Mouse (Mus musculus): ENCODE results near the gene Rrp9. TPM values are rescaled to one million over a fixed set of nuclear protein-coding genes. Genes with fewer than 3 reads are reported as not detected.
A peak's percentile ranks its signal among the peaks of the same experiment; 100 is the strongest.

Rrp9 gene
- polyA plus RNA-seq, 1 experiment from 2014 or later, result 23.3 TPM

DNA sequence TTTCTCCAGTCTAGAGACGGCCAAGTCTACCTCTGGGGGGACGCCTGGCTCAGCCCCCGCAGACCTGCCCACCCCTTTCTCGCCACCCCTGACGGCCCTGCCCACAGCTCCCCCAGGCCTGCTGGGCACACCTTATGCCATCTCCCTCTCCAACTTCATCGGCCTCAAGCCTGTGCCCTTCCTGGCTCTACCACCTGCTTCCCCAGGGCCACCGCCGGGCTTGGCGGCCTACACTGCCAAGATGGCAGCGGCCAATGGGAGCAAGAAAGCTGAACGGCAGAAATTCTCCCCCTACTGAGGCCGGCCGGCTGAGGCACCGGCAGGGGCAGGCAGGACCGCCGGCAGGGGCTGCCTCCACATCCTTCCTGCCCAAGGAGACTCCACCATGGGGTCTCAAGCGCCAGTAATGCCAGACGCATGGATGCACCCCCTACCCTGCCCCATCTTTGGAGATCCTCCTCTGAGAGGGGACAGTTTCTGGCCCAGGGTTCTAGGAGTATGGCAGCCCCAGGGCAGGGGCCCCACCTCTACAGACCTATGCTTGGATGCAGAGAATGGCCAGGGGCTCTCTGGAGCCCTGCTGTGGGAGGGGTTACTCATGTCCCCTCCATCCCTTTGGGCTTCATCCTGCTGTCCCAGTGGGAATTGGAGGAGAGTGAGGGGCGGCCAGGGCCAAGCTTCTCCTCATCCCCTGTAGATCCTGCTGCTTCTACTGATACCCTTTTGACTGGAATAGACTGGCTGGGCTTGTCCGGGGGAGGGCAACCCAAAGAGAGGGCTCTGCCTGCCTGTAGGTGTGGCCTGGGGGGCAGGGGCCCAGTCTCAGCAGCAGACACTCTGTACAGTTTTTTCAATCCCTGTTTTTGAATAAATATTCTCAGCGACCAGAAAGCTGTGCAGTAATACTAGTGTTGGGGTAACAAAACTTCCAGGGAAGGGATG, 12.4 kb upstream of the Rrp9 start:
- WGBS, result 89% methylated on average over 21 of the region's 21 CpGs
- no peaks in the 10 kb centered on the region for H3K9me3 ChIP-seq (ENCODE audit: control insufficient read depth, low read length)

DNA sequence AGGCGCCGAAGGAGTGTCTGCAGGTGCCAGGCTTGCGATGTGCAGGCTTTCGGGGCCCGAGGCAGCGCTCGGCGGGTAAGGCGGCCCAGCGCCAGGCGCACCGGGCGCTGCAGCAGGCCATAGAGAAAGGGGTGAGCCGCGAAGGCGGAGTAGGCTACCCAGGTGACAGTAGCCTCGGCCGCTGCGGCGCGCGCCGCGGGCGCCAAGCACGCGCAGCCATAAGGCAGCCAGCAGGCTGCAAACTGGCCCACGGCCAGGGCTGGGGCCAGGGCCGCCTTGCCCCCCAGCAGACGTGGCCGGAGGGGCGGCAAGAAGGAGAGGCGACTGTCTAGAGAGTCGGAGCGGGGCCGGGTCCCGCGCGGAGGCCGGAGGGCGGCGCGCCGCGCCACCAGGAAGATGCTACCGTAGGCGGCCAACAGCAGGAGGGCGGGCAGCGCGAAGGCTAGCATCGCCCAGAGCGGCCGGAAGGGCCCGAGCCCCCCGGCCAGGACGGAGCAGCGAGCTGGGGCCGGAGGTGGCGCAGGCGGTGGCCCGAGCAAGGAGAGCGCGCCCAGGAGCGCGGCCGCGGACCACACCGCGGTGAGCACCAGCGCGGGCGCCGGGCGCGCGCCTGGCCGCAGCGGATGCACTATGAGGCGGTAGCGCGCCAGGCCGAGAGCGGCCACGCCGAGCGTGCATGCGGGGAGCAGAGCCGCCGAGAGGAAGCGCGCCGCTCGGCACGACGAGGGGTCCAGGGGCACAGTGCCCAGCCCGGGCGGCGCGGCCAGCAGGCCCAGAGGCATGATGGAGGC, 10.8 kb upstream of the Rrp9 start:
- ATAC-seq (ENCODE audit: low FRiP score, low TSS enrichment) (peak; percentile 58), DNase-seq (ENCODE audit: low spot score) (peak; percentile 52)
- Histone ChIP-seq H3K4me3 (ENCODE audit: low read depth, low read length) (peak overlapping the region; percentile 55), H3K36me3 (ENCODE audit: control insufficient read depth, insufficient read depth, low read length) (no peaks in the 10 kb centered on the region), H3K27me3 (ENCODE audit: control insufficient read depth, insufficient read depth, low read length) (peaks cover 2% of the 10 kb centered on the region; the same call in 1 of the 2 replicates), H3K9me3 (ENCODE audit: control insufficient read depth, low read length) (no peaks in the 10 kb centered on the region), H3K4me2 (replicated peaks; ENCODE audit: low read depth) (peak overlapping the region; percentile 99), H3K9ac (ENCODE audit: low read length) (peak overlapping the region; percentile 59), H3K27ac (replicated peaks) (no peak overlapping the region), H3K4me1 (replicated peaks; ENCODE audit: control insufficient read depth, insufficient read depth) (no peaks in the 10 kb centered on the region)
- 3% methylated on average over 72 of the region's 99 CpGs for WGBS
- TF ChIP-seq CTCF (IDR thresholded peaks at IDR 0.05; ENCODE audit: low read depth) (no peak; the same call in 1 of the 2 replicates), EP300 (optimal IDR thresholded peaks at IDR 0.05) (no peak)

More for the DNA sequence above, 12.4 kb upstream of the Rrp9 start:
- H3K4me1 ChIP-seq (replicated peaks; ENCODE audit: control insufficient read depth, insufficient read depth), result no peaks in the 10 kb centered on the region
- no peak overlapping the region for H3K4me3 ChIP-seq (ENCODE audit: low read depth, low read length)
- H3K27ac ChIP-seq (replicated peaks), result no peak overlapping the region
- no peak overlapping the region for H3K4me2 ChIP-seq (replicated peaks; ENCODE audit: low read depth)
- DNase-seq (ENCODE audit: low spot score), result no peak
- H3K36me3 ChIP-seq (ENCODE audit: control insufficient read depth, insufficient read depth, low read length), result no peaks in the 10 kb centered on the region
- H3K27me3 ChIP-seq (ENCODE audit: control insufficient read depth, insufficient read depth, low read length), result peaks cover 2% of the 10 kb centered on the region; the same call in 1 of the 2 replicates
- TF ChIP-seq CTCF (IDR thresholded peaks at IDR 0.05; ENCODE audit: low read depth), result no peak
- no peak for TF ChIP-seq EP300 (optimal IDR thresholded peaks at IDR 0.05)
- no peak for ATAC-seq (ENCODE audit: low FRiP score, low TSS enrichment)
- H3K9ac ChIP-seq (ENCODE audit: low read length), result no peak overlapping the region

DNA sequence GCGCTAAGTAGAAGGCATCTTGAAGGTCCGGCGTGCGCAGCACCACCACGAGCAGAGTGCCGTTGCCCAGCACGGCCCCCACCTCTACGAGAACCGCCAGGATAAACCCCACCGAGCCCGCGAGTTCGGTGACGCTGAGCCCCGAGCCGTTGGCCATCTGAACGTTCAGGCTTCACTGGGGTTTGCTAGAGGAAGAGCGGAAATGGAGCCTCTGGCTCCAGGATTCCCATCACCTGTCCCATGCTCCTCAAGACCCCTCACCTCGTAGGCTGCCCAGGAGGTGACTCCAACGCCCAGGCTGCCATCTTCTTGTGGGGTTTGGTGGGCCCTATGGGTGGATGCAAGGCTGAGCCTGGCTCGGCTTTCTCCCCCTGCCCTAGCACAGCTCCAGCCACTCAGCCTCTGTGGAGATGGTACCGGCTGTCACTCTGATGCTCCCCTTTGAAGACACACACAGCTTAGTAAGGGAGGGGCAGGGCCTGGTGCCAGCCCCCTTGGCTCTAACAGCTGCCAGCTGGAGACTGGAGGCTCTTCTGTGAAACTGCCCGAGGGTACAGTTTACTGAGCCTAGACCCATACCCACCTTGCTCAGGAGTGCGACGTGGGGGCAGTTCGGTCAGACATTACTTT, 10.1 kb upstream of the Rrp9 start, which contains the start of gene Gpr62:
Gene Gpr62, minus strand, starts transcription at position 368 of the 630 bp plus-strand sequence.
- ATAC-seq (ENCODE audit: low FRiP score, low TSS enrichment) (no peak), DNase-seq (ENCODE audit: low spot score) (no peak)
- Histone ChIP-seq H3K9ac (ENCODE audit: low read length) (peak within 1 kb of the TSS; percentile 59), H3K27me3 (ENCODE audit: control insufficient read depth, insufficient read depth, low read length) (peaks cover 2% of the 10 kb centered on the region; the same call in 1 of the 2 replicates), H3K36me3 (ENCODE audit: control insufficient read depth, insufficient read depth, low read length) (no peaks in the 10 kb centered on the region), H3K9me3 (ENCODE audit: control insufficient read depth, low read length) (no peaks in the 10 kb centered on the region), H3K27ac (replicated peaks) (no peak within 1 kb of the TSS), H3K4me1 (replicated peaks; ENCODE audit: control insufficient read depth, insufficient read depth) (no peaks in the 10 kb centered on the region), H3K4me2 (replicated peaks; ENCODE audit: low read depth) (peak within 1 kb of the TSS; percentile 99), H3K4me3 (ENCODE audit: low read depth, low read length) (peak within 1 kb of the TSS; percentile 55)
- 38% methylated on average over 26 of the region's 26 CpGs for WGBS
- TF ChIP-seq CTCF (IDR thresholded peaks at IDR 0.05; ENCODE audit: low read depth) (no peak), EP300 (optimal IDR thresholded peaks at IDR 0.05) (no peak)

DNA sequence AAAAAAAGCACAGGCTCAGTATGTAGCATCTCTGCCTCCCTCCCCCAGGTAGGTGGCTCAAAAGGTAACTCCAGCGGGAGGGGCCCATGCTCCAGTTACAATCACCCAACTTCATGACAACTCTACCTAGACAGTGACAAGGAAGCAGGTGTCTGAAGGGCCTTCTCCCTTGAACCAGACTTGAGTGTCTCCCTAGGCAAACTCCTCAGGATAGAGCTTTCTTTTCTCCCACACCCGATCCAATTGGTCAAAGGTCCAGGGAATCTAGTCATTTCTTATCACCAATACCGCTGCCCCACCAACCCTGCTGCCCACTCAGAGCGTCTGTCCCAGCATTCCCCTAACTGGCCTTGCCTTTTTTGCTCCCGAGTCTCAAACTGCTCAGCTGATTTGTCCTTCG, 9.0 kb upstream of the Rrp9 start:
- no peak for ATAC-seq (ENCODE audit: low FRiP score, low TSS enrichment)
- no peaks in the 10 kb centered on the region for H3K9me3 ChIP-seq (ENCODE audit: control insufficient read depth, low read length)
- H3K4me3 ChIP-seq (ENCODE audit: low read depth, low read length), result no peak overlapping the region
- no peak overlapping the region for H3K9ac ChIP-seq (ENCODE audit: low read length)
- no peak for DNase-seq (ENCODE audit: low spot score)
- H3K36me3 ChIP-seq (ENCODE audit: control insufficient read depth, insufficient read depth, low read length), result no peaks in the 10 kb centered on the region
- WGBS, result 85% methylated on average over 6 of the region's 6 CpGs
- no peak overlapping the region for H3K27ac ChIP-seq (replicated peaks)
- TF ChIP-seq EP300 (optimal IDR thresholded peaks at IDR 0.05) (no peak), CTCF (IDR thresholded peaks at IDR 0.05; ENCODE audit: low read depth) (no peak)
- H3K4me1 ChIP-seq (replicated peaks; ENCODE audit: control insufficient read depth, insufficient read depth), result peaks cover 3% of the 10 kb centered on the region; the same call in 1 of the 2 replicates
- H3K4me2 ChIP-seq (replicated peaks; ENCODE audit: low read depth), result no peak overlapping the region
- H3K27me3 ChIP-seq (ENCODE audit: control insufficient read depth, insufficient read depth, low read length), result peaks cover 2% of the 10 kb centered on the region; the same call in 1 of the 2 replicates

DNA sequence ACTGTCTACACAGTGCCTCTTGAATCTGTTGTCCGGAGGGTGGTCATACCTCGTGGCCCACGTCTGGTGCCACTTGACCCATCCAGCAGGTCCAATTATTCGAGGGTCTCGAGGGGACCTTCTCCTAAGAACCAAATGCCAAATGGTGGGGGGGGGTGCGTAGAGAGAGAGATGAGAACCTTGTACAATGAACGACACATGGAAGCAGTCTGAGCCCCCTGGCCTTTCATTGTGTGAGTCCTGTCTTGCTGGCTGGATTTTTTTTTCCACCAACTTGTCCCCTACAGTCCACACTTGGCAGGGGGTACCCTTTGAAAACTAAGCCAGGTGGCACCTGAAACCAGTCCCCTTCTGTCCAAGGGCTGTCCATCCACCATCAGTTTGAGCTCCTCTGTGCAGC, 8.0 kb upstream of the Rrp9 start:
- no peaks in the 10 kb centered on the region for H3K9me3 ChIP-seq (ENCODE audit: control insufficient read depth, low read length)
- H3K4me3 ChIP-seq (ENCODE audit: low read depth, low read length), result no peak overlapping the region
- ATAC-seq (ENCODE audit: low FRiP score, low TSS enrichment) (no peak), DNase-seq (ENCODE audit: low spot score) (no peak)
- H3K4me1 ChIP-seq (replicated peaks; ENCODE audit: control insufficient read depth, insufficient read depth), result peaks cover 4% of the 10 kb centered on the region; the same call in 1 of the 2 replicates
- 91% methylated on average over 7 of the region's 7 CpGs for WGBS
- H3K36me3 ChIP-seq (ENCODE audit: control insufficient read depth, insufficient read depth, low read length), result no peaks in the 10 kb centered on the region
- no peak overlapping the region for H3K9ac ChIP-seq (ENCODE audit: low read length)
- H3K4me2 ChIP-seq (replicated peaks; ENCODE audit: low read depth), result no peak overlapping the region
- TF ChIP-seq EP300 (optimal IDR thresholded peaks at IDR 0.05) (no peak), CTCF (IDR thresholded peaks at IDR 0.05; ENCODE audit: low read depth) (no peak)
- peaks cover 2% of the 10 kb centered on the region; the same call in 1 of the 2 replicates for H3K27me3 ChIP-seq (ENCODE audit: control insufficient read depth, insufficient read depth, low read length)
- no peak overlapping the region for H3K27ac ChIP-seq (replicated peaks)

Data from stomach, postnatal 0 days (tissue).